In genomic region chr3:68555087-68555662, GRCm38 (mm10) we compare ENCODE assay signal across 18 mouse cellular contexts.
A peak's percentile ranks its signal among the peaks of the same experiment; 100 is the strongest.
DNase-seq lines count a peak whose midpoint lies in the region; ATAC-seq lines count a peak whose summit lies in the region.
"Had no signal": no experiment of that assay in that cellular context is flagged by ENCODE, and none has a peak within 500 bp of the region (broad histone marks: within the 10 kb centered on the region; RNA-seq: fewer than 3 reads in every experiment).

No protein-coding gene starts in this region.

- H3K27ac ChIP-seq in heart, embryonic 16.5 days (ENCODE audit: low read length) = no peak overlapping the region
- no peak overlapping the region for H3K27ac ChIP-seq in embryonic facial prominence, embryonic 14.5 days (replicated peaks; ENCODE audit: low read depth, low read length)
- H3K27ac ChIP-seq: gastrocnemius, adult 2 months; neural tube, embryonic 13.5 days had no signal

- no peak overlapping the region for H3K9ac ChIP-seq in heart, embryonic 16.5 days (ENCODE audit: low read length)
- no peak overlapping the region for H3K9ac ChIP-seq in embryonic facial prominence, embryonic 14.5 days (ENCODE audit: low read depth, low read length)
- H3K9ac ChIP-seq: forebrain, postnatal 0 days; neural tube, embryonic 13.5 days had no signal

- H3K4me3 ChIP-seq in heart, embryonic 16.5 days (ENCODE audit: low read length) = no peak overlapping the region
- H3K4me3 ChIP-seq in embryonic facial prominence, embryonic 14.5 days (ENCODE audit: low read depth, low read length) = no peak overlapping the region
- H3K4me3 ChIP-seq: erythroblast, embryonic 14.5 days; gastrocnemius, adult 2 months; neural tube, embryonic 13.5 days had no signal

- H3K4me2 ChIP-seq in heart, embryonic 16.5 days (ENCODE audit: low read depth, low read length) = no peak overlapping the region
- no peak overlapping the region for H3K4me2 ChIP-seq in embryonic facial prominence, embryonic 14.5 days (ENCODE audit: low read depth, low read length)
- H3K4me2 ChIP-seq: liver, embryonic 11.5 days; neural tube, embryonic 13.5 days had no signal

- ATAC-seq in heart, embryonic 16.5 days (replicated peaks; ENCODE audit: extremely low read depth, insufficient read depth, low FRiP score) = 0 out of 2 replicates have a peak, but pooled peaks have one; percentile 10
- 0 out of 2 replicates have a peak, but pooled peaks have one; percentile 22 for ATAC-seq in embryonic facial prominence, embryonic 14.5 days (ENCODE audit: low read depth)
- ATAC-seq: forebrain, postnatal 0 days; intestine, postnatal 0 days had no signal

- DNase-seq in heart, adult 9 months (ENCODE audit: low spot score in 2 of 2) = no peak
- DNase-seq in adipocyte (ENCODE audit: low spot score) = peak; percentile 5
- no peak for DNase-seq in embryonic facial prominence, embryonic 14.5 days (ENCODE audit: low spot score)
- peak; percentile 51 for DNase-seq in lung, postnatal 36 days
- no peak for DNase-seq in embryo, embryonic 9.5 days (ENCODE audit: extremely low spot score)
- no peak for DNase-seq in layer of hippocampus, adult 8-10 months (ENCODE audit: low spot score in 2 of 2)
- DNase-seq: adrenal gland, postnatal 36 days; cerebellum, adult 9-10 months; forebrain, postnatal 0 days; gastrocnemius, adult 2 months; kidney, postnatal 25 days; right cerebral cortex, postnatal 4 days; thymus, adult 2 months had no signal

- H3K36me3 ChIP-seq in heart, embryonic 16.5 days (ENCODE audit: control insufficient read depth, insufficient read depth) = no peaks in the 10 kb centered on the region
- H3K36me3 ChIP-seq in embryonic facial prominence, embryonic 14.5 days (ENCODE audit: control insufficient read depth, insufficient read depth, low read length) = no peaks in the 10 kb centered on the region
- H3K36me3 ChIP-seq: neural tube, embryonic 13.5 days had no signal

- no peaks in the 10 kb centered on the region for H3K9me3 ChIP-seq in heart, embryonic 16.5 days (replicated peaks; ENCODE audit: control insufficient read depth, low read length)
- no peaks in the 10 kb centered on the region for H3K9me3 ChIP-seq in embryonic facial prominence, embryonic 14.5 days (ENCODE audit: control insufficient read depth, low read length)
- H3K9me3 ChIP-seq: neural tube, embryonic 13.5 days had no signal

- peaks cover 21% of the 10 kb centered on the region for H3K4me1 ChIP-seq in heart, embryonic 16.5 days (ENCODE audit: control insufficient read depth, insufficient read depth, low read length)
- H3K4me1 ChIP-seq in embryonic facial prominence, embryonic 14.5 days (ENCODE audit: control insufficient read depth, insufficient read depth, low read length) = no peaks in the 10 kb centered on the region
- H3K4me1 ChIP-seq: neural tube, embryonic 13.5 days had no signal

- no peaks in the 10 kb centered on the region for H3K27me3 ChIP-seq in heart, embryonic 16.5 days (ENCODE audit: control insufficient read depth, insufficient read depth, low read length)
- no peaks in the 10 kb centered on the region for H3K27me3 ChIP-seq in embryonic facial prominence, embryonic 14.5 days (replicated peaks; ENCODE audit: control insufficient read depth, insufficient read depth, low read length)
- H3K27me3 ChIP-seq: neural tube, embryonic 13.5 days had no signal

- 22% methylated on average over 4 of the region's 4 CpGs for WGBS in heart, embryonic 16.5 days
- WGBS in embryonic facial prominence, embryonic 14.5 days = 73% methylated on average over 4 of the region's 4 CpGs

Comparison
In these comparisons a context has a peak if more than half of its experiments do, and no peak if none do; other contexts are left out.
1. DNase-seq: peak in adipocyte (single experiment) and lung, postnatal 36 days (single experiment); none in heart, adult 9 months (0 of 2), embryonic facial prominence, embryonic 14.5 days (single experiment), embryo, embryonic 9.5 days (single experiment) and layer of hippocampus, adult 8-10 months (0 of 2).